Mouse (Mus musculus) kidney, embryonic 16.5 days (tissue): ENCODE measurements around the gene Gm26620. TPM values are rescaled to one million over a fixed set of nuclear protein-coding genes. Genes with fewer than 3 reads are reported as not detected.

Source experiments
- ATAC-seq: fragments of 200-750 bp; cut with Nextera tagmentation; 2 replicates; pipeline ENCODE4 v1.8.0; 2017; ENCODE audit warnings: moderate TSS enrichment; ENCODE audit not compliant: low FRiP score, low TSS enrichment
- H3K27ac ChIP-seq: fragments of 300-500 bp; sonication (generic); 2 replicates; pipeline ENCODE4 v1.5.1; 2014; ENCODE audit warnings: low read length
- H3K27me3 ChIP-seq: fragments of 300-500 bp; sonication (generic); 2 replicates; pipeline ENCODE4 v1.6.1; 2014; ENCODE audit warnings: low read length, control low read depth, mixed read lengths; ENCODE audit not compliant: insufficient read depth
- H3K36me3 ChIP-seq: fragments of 300-500 bp; sonication (generic); 2 replicates; pipeline ENCODE4 v1.6.1; 2014; ENCODE audit warnings: low read length, control low read depth, mixed read lengths; ENCODE audit not compliant: insufficient read depth
- H3K4me1 ChIP-seq: fragments of 300-500 bp; sonication (generic); 2 replicates; pipeline ENCODE4 v1.6.1; 2014; ENCODE audit warnings: low read length, control low read depth, mixed read lengths; ENCODE audit not compliant: insufficient read depth
- H3K4me2 ChIP-seq: fragments of 300-500 bp; sonication (generic); replicated peaks from 2 replicates; pipeline ENCODE4 v1.6.1; 2014; ENCODE audit warnings: low read depth, low read length
- H3K4me3 ChIP-seq: fragments of 300-500 bp; sonication (generic); 2 replicates; pipeline ENCODE4 v1.5.1; 2014; ENCODE audit warnings: mild to moderate bottlenecking, low read length
- H3K9ac ChIP-seq: fragments of 300-500 bp; sonication (generic); replicated peaks from 2 replicates; pipeline ENCODE4 v1.6.1; 2014; ENCODE audit warnings: low read length
- H3K9me3 ChIP-seq: fragments of 300-500 bp; sonication (generic); 2 replicates; pipeline ENCODE4 v1.6.1; 2016; ENCODE audit warnings: low read length, control low read depth
- WGBS: fragments of 180-500 bp; shearing (Covaris S2); extraction: QIAGEN DNeasy Blood & Tissue Kit; methylation state at CpG from one replicate; pipeline ENCODE4 v1.1.7; 2014; 5-methylcytosine and 5-hydroxymethylcytosine counted together
- polyA plus RNA-seq: library from polyadenylated mRNA; unstranded; fragments of >200 nt; fragmentation: Nextera tagmentation; extraction: Ambion mirVana; gene quantifications from 2 replicates; pipeline ENCODE4 v1.2.1, GENCODE M21; 2015

Gm26620 gene
- polyA plus RNA-seq, 1 experiment from 2014 or later = 0.64 TPM

GRCm38 (mm10) chr1:170907111-170907455 lies 22.2 kb downstream of the Gm26620 start:
- Histone ChIP-seq H3K4me3 (peak overlapping the region; percentile 59), H3K9me3 (no peaks in the 10 kb centered on the region), H3K27ac (no peak overlapping the region), H3K9ac (peak overlapping the region; percentile 56; the same call in 1 of the 2 replicates), H3K4me2 (peak overlapping the region; percentile 91), H3K4me1 (peaks cover 17% of the 10 kb centered on the region), H3K36me3 (no peaks in the 10 kb centered on the region), H3K27me3 (peaks cover 42% of the 10 kb centered on the region)
- no peak for ATAC-seq
- 22% methylated on average over 11 of the region's 11 CpGs for WGBS

- H3K27me3 ChIP-seq = peaks cover 42% of the 10 kb centered on the region
- peak overlapping the region; percentile 91 for H3K4me2 ChIP-seq
- no peak overlapping the region for H3K27ac ChIP-seq
- no peaks in the 10 kb centered on the region for H3K9me3 ChIP-seq
- H3K9ac ChIP-seq = peak overlapping the region; percentile 56
- H3K4me3 ChIP-seq = peak overlapping the region; percentile 59
- ATAC-seq = peak; percentile 75
- under 1% methylated on average over 71 of the region's 71 CpGs for WGBS
- peaks cover 17% of the 10 kb centered on the region for H3K4me1 ChIP-seq
- no peaks in the 10 kb centered on the region for H3K36me3 ChIP-seq
These were observed 22.8 kb downstream of the Gm26620 start for GRCm38 (mm10) chr1:170907456-170908191.

GRCm38 (mm10) chr1:170908341-170908740 lies 23.5 kb downstream of the Gm26620 start:
- Histone ChIP-seq H3K27me3 (peaks cover 38% of the 10 kb centered on the region), H3K9ac (peak overlapping the region; percentile 56; the same call in 1 of the 2 replicates), H3K4me1 (peaks cover 17% of the 10 kb centered on the region), H3K4me3 (peak overlapping the region; percentile 59), H3K4me2 (peak overlapping the region; percentile 91), H3K9me3 (no peaks in the 10 kb centered on the region), H3K36me3 (no peaks in the 10 kb centered on the region), H3K27ac (no peak overlapping the region)
- WGBS = 4% methylated on average over 21 of the region's 21 CpGs
- peak; percentile 74; the same call in 1 of the 2 replicates for ATAC-seq

- 81% methylated on average over 11 of the region's 11 CpGs for WGBS
- ATAC-seq = no peak
These were observed 27.2 kb downstream of the Gm26620 start for GRCm38 (mm10) chr1:170911907-170912660.

GRCm38 (mm10) chr1:170912891-170913615 lies 28.2 kb downstream of the Gm26620 start, which contains the start of gene Fcrlb:
Gene Fcrlb, minus strand, starts transcription at chr1:170912941.
- WGBS = 70% methylated on average over 5 of the region's 5 CpGs
- no peaks in the 10 kb centered on the region for H3K36me3 ChIP-seq
- H3K9ac ChIP-seq = no peak within 1 kb of the TSS
- no peak within 1 kb of the TSS for H3K27ac ChIP-seq
- no peak within 1 kb of the TSS for H3K4me3 ChIP-seq
- ATAC-seq = no peak
- H3K4me1 ChIP-seq = peaks cover 7% of the 10 kb centered on the region
- peaks cover 17% of the 10 kb centered on the region for H3K27me3 ChIP-seq
- no peak within 1 kb of the TSS for H3K4me2 ChIP-seq
- H3K9me3 ChIP-seq = no peaks in the 10 kb centered on the region

More at GRCm38 (mm10) chr1:170911907-170912660, 27.2 kb downstream of the Gm26620 start:
- no peak overlapping the region for H3K4me2 ChIP-seq
- H3K4me1 ChIP-seq = peaks cover 16% of the 10 kb centered on the region
- no peaks in the 10 kb centered on the region for H3K9me3 ChIP-seq
- no peak overlapping the region for H3K4me3 ChIP-seq
- H3K9ac ChIP-seq = no peak overlapping the region
- H3K27ac ChIP-seq = no peak overlapping the region
- no peaks in the 10 kb centered on the region for H3K36me3 ChIP-seq
- peaks cover 26% of the 10 kb centered on the region for H3K27me3 ChIP-seq

GRCm38 (mm10) chr1:170915657-170916056 lies 30.8 kb downstream of the Gm26620 start:
- Histone ChIP-seq H3K27me3 (no peaks in the 10 kb centered on the region), H3K9ac (no peak overlapping the region), H3K9me3 (no peaks in the 10 kb centered on the region), H3K4me2 (no peak overlapping the region), H3K4me3 (no peak overlapping the region), H3K27ac (no peak overlapping the region), H3K4me1 (no peaks in the 10 kb centered on the region), H3K36me3 (no peaks in the 10 kb centered on the region)
- 76% methylated on average over 5 of the region's 5 CpGs for WGBS
- ATAC-seq = no peak

GRCm38 (mm10) chr1:170919308-170919707 lies 34.4 kb downstream of the Gm26620 start:
- 93% methylated on average over 8 of the region's 8 CpGs for WGBS
- no peak for ATAC-seq
- no peak overlapping the region for H3K4me3 ChIP-seq

GRCm38 (mm10) chr1:170924485-170924884 lies 39.6 kb downstream of the Gm26620 start:
- H3K9me3 ChIP-seq = no peaks in the 10 kb centered on the region
- no peaks in the 10 kb centered on the region for H3K36me3 ChIP-seq
- no peak overlapping the region for H3K9ac ChIP-seq
- no peak for ATAC-seq
- no peak overlapping the region for H3K4me3 ChIP-seq
- H3K27ac ChIP-seq = no peak overlapping the region
- H3K27me3 ChIP-seq = no peaks in the 10 kb centered on the region
- 72% methylated on average over 6 of the region's 6 CpGs for WGBS
- H3K4me1 ChIP-seq = no peaks in the 10 kb centered on the region
- H3K4me2 ChIP-seq = no peak overlapping the region

More at GRCm38 (mm10) chr1:170919308-170919707, 34.4 kb downstream of the Gm26620 start:
- H3K4me1 ChIP-seq = no peaks in the 10 kb centered on the region
- H3K27me3 ChIP-seq = no peaks in the 10 kb centered on the region
- no peak overlapping the region for H3K27ac ChIP-seq
- H3K9me3 ChIP-seq = no peaks in the 10 kb centered on the region
- no peaks in the 10 kb centered on the region for H3K36me3 ChIP-seq
- H3K4me2 ChIP-seq = no peak overlapping the region
- H3K9ac ChIP-seq = no peak overlapping the region

GRCm38 (mm10) chr1:170926941-170927340 lies 42.1 kb downstream of the Gm26620 start:
- WGBS = 50% methylated on average over 6 of the region's 6 CpGs
- ATAC-seq = no peak

More at GRCm38 (mm10) chr1:170926941-170927340, 42.1 kb downstream of the Gm26620 start:
- Histone ChIP-seq H3K9me3 (no peaks in the 10 kb centered on the region), H3K9ac (no peak overlapping the region), H3K4me2 (no peak overlapping the region), H3K27me3 (no peaks in the 10 kb centered on the region), H3K4me1 (no peaks in the 10 kb centered on the region), H3K4me3 (no peak overlapping the region), H3K27ac (no peak overlapping the region), H3K36me3 (no peaks in the 10 kb centered on the region)
